Mouse (Mus musculus): ENCODE measurements around the gene Phc2.

GRCm38 (mm10) chr4:128689739-128690304 lies 35.3 kb downstream of the Phc2 start:
- TF ChIP-seq GATA1 (IDR thresholded peaks at IDR 0.05; ENCODE audit: borderline replicate concordance, low read length) (no peak), FLI1 (IDR thresholded peaks at IDR 0.05; ENCODE audit: low read length) (no peak)

Data from megakaryocyte, embryonic 14.5 days (primary cell).